Mouse (Mus musculus): ENCODE data around the gene Plin3. TPM values are rescaled to one million over a fixed set of nuclear protein-coding genes. Genes with fewer than 3 reads are reported as not detected.

Gene Plin3
- polyA plus RNA-seq, 1 experiment from 2014 or later, result 26.2 TPM

DNA sequence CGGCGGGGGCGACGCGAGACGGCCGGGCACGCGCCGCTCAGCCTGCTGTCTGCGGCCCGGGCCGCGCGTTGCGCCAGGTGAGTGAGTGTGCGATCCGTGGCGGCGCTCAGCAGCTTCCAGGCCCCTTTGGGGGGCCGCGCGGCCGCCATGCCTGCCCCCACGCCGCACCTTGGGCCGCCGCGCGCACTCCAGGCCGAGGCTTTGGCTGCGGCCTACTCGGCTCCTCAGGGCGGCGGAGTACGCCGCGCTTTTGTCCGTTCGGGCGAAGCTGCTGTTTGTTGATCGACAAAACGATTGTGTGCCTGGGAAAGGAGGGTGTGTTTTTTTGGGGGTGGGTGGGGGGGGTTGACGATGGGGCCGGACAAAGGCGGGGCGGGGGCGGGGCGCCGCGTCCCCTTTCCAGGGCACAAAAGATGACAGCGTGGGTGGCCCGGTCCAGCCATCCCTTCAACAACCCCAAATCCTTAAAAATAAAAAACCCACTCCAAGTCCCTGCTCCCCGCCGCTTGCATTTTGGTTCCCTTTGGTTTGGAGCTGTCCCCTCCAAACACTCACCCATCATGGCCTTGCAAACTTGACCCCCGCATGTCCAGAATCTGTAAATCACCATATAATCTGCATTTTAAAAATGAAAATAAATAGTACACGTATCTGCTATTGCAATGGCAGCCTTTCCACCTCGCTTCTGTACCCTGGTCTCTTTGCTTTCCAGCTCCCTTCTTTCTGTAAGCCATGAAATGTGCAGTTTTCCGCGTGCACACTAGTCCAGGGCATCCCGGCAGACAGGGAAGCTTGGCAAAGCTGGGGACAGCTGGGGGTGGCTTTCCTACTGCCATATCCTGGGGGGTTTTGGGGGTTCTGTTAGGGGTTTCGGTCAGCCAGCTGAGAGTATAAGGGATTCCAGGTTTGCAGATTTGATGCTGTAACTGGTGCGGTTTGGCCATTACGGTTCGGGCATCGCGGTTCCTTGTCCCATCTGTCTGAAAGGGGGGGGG lies 33.8 kb upstream of the Plin3 start:
- 2% methylated on average over 59 of the region's 67 CpGs for WGBS
- no peaks in the 10 kb centered on the region for H3K27me3 ChIP-seq (ENCODE audit: control insufficient read depth, insufficient read depth, low read length)
- peak overlapping the region; percentile 88 for H3K27ac ChIP-seq (ENCODE audit: low read depth, low read length)
- H3K36me3 ChIP-seq (ENCODE audit: control insufficient read depth, insufficient read depth, low read length), result no peaks in the 10 kb centered on the region
- H3K4me1 ChIP-seq (replicated peaks; ENCODE audit: control insufficient read depth, insufficient read depth, low read length), result peaks cover 6% of the 10 kb centered on the region
- peak overlapping the region; percentile 92 for H3K4me3 ChIP-seq (ENCODE audit: low read depth, low read length)
- peak; percentile 43 for DNase-seq (ENCODE audit: low spot score)
- peak overlapping the region; percentile 95 for H3K9ac ChIP-seq (ENCODE audit: low read depth, low read length)
- peak; percentile 65 for ATAC-seq (ENCODE audit: low FRiP score)
- H3K9me3 ChIP-seq (ENCODE audit: control insufficient read depth, low read length), result no peaks in the 10 kb centered on the region
- peak overlapping the region; percentile 83 for H3K4me2 ChIP-seq (replicated peaks; ENCODE audit: low read depth, low read length)

DNA sequence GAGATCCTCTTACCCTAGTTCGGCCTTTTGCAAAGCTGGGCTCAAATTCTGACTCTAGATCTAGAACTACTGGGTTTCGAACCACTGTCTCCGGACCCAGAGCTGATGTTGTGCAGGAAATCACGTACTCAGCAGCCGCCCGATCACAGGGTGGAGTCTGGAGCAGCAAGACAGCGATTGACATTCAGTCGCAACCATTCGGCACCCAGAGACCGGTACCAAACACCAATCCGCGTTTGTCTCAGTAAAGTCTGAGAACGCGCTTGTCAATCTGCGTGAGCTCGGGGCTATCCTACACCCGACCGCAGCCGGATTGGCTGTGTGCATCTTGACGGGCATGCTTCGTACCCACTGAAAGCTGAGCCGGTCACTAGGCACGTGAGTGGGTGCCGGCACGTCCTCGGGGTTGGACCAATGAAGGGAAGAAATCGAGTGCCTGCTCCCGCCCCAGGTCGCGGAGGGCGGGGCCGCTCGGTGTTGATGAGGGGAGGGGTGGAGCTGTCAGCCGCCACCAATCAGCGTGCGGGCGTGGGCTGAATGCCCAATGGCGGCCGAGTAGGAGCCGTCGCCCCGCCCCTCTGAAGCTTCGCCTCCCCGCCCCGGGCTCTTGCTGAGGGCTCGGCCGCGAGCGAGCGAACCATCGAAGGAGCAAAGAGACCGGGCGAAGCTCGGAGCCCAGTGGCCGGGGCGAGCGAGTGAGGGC lies 32.9 kb upstream of the Plin3 start, which contains the start of gene Kdm4b:
Gene Kdm4b, plus strand, starts transcription at position 613 of the 703 bp plus-strand sequence.
- under 1% methylated on average over 44 of the region's 57 CpGs for whole genome bisulfite sequencing
- Histone ChIP-seq H3K4me2 (replicated peaks; ENCODE audit: low read depth, low read length) (peak within 1 kb of the TSS; percentile 83), H3K27me3 (ENCODE audit: control insufficient read depth, insufficient read depth, low read length) (no peaks in the 10 kb centered on the region), H3K36me3 (ENCODE audit: control insufficient read depth, insufficient read depth, low read length) (no peaks in the 10 kb centered on the region), H3K9me3 (ENCODE audit: control insufficient read depth, low read length) (no peaks in the 10 kb centered on the region), H3K9ac (ENCODE audit: low read depth, low read length) (peak within 1 kb of the TSS; percentile 95), H3K4me3 (ENCODE audit: low read depth, low read length) (peak within 1 kb of the TSS; percentile 92), H3K4me1 (replicated peaks; ENCODE audit: control insufficient read depth, insufficient read depth, low read length) (peaks cover 6% of the 10 kb centered on the region), H3K27ac (ENCODE audit: low read depth, low read length) (peak within 1 kb of the TSS; percentile 88)
- DNase-seq (ENCODE audit: low spot score) (peak; percentile 99), ATAC-seq (ENCODE audit: low FRiP score) (peak; percentile 100)

DNA sequence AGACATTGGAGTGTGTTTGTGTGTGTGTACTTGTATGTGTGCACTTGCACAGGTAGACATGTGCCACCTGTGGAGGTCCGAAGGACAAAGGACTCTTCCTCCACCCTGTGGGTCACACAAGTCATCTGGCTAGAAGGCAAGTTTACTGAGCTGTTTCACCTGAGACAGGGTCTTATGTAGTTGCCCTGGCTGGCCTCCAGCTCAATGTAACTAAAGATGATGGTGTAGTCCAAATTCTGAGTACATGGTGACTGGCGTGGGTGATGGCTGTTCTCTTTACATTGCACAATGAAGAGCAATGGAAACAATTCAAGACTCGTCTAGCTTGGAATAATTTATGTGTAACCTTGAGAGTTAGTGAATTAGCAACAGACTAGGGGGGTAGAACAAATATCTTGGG lies 31.7 kb upstream of the Plin3 start:
- Histone ChIP-seq H3K4me2 (replicated peaks; ENCODE audit: low read depth, low read length) (no peak overlapping the region), H3K27ac (ENCODE audit: low read depth, low read length) (no peak overlapping the region), H3K4me1 (replicated peaks; ENCODE audit: control insufficient read depth, insufficient read depth, low read length) (peaks cover 6% of the 10 kb centered on the region), H3K27me3 (ENCODE audit: control insufficient read depth, insufficient read depth, low read length) (no peaks in the 10 kb centered on the region), H3K36me3 (ENCODE audit: control insufficient read depth, insufficient read depth, low read length) (no peaks in the 10 kb centered on the region; the same call in 1 of the 2 replicates), H3K9ac (ENCODE audit: low read depth, low read length) (no peak overlapping the region), H3K9me3 (ENCODE audit: control insufficient read depth, low read length) (no peaks in the 10 kb centered on the region), H3K4me3 (ENCODE audit: low read depth, low read length) (no peak overlapping the region)
- no peak for DNase-seq (ENCODE audit: low spot score)
- WGBS, result 71% methylated on average over 3 of the region's 3 CpGs
- no peak for ATAC-seq (ENCODE audit: low FRiP score)

DNA sequence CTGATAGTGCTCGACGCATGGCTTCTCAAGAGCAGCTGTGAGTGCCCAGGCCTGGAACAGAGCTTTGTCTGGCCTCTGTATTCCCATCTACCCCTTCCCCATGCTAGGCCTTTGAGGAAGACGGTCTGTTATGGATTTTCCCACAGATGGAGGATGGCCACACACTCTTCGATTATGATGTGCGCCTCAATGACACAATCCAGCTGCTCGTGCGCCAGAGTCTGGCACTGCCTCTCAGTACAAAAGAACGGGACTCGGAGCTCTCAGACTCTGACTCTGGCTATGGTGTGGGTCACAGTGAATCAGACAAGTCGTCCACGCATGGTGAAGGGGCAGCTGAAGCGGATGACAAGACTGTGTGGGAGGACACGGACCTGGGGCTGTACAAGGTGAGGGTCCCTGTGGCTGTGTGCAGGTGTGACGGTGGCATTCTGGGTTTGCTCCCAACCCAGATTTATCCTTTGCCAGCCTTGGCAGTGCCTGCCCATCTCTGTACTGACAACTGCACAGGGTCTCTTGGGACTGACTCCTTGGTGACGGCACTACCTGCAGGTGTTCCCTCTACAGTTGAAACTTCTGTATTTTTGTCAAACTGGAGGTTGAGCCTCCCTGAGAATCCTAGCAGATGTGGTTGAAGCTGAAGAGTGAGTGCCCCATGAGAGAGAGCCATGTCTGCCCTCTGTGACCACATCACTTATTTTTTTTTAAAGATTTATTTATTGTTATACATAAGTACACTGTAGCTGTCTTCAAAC lies 16.7 kb upstream of the Plin3 start:
- Histone ChIP-seq H3K36me3 (ENCODE audit: control insufficient read depth, insufficient read depth, low read length) (peaks cover 7% of the 10 kb centered on the region; the same call in 1 of the 2 replicates), H3K27ac (ENCODE audit: low read depth, low read length) (no peak overlapping the region), H3K4me2 (replicated peaks; ENCODE audit: low read depth, low read length) (no peak overlapping the region), H3K9ac (ENCODE audit: low read depth, low read length) (no peak overlapping the region), H3K4me3 (ENCODE audit: low read depth, low read length) (no peak overlapping the region), H3K9me3 (ENCODE audit: control insufficient read depth, low read length) (no peaks in the 10 kb centered on the region), H3K27me3 (ENCODE audit: control insufficient read depth, insufficient read depth, low read length) (no peaks in the 10 kb centered on the region), H3K4me1 (replicated peaks; ENCODE audit: control insufficient read depth, insufficient read depth, low read length) (peaks cover 8% of the 10 kb centered on the region; the same call in 1 of the 2 replicates)
- ATAC-seq (ENCODE audit: low FRiP score), result no peak
- DNase-seq (ENCODE audit: low spot score), result no peak
- WGBS, result 96% methylated on average over 15 of the region's 15 CpGs

DNA sequence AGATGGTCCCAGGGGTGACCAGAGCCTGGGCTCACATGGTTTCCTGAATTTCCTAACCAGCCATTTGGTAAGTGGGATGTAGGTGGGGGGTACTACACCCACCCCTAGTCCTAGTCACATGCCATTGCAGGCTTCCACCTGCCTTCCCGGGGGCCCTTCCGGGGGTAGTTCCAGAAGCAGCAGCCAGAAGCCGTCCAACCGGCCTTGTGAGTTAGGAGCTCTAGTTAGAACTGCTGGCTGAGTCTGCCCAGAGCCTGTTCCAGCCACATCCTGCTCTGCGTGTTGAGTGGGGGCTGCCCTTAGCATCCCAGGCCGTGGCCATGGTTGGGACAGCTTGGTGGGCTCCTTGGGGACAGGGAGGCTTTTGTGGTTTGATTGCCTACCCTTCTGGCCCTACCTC lies 15.4 kb upstream of the Plin3 start:
- no peak overlapping the region for H3K4me2 ChIP-seq (replicated peaks; ENCODE audit: low read depth, low read length)
- 75% methylated on average over 6 of the region's 6 CpGs for WGBS
- H3K27ac ChIP-seq (ENCODE audit: low read depth, low read length), result no peak overlapping the region
- H3K4me3 ChIP-seq (ENCODE audit: low read depth, low read length), result no peak overlapping the region
- peaks cover 12% of the 10 kb centered on the region; the same call in 1 of the 2 replicates for H3K4me1 ChIP-seq (replicated peaks; ENCODE audit: control insufficient read depth, insufficient read depth, low read length)
- peaks cover 7% of the 10 kb centered on the region; the same call in 1 of the 2 replicates for H3K36me3 ChIP-seq (ENCODE audit: control insufficient read depth, insufficient read depth, low read length)
- 0 out of 2 replicates have a peak overlapping the region, but pooled peaks have one; percentile 19 for H3K9ac ChIP-seq (ENCODE audit: low read depth, low read length)
- no peaks in the 10 kb centered on the region for H3K27me3 ChIP-seq (ENCODE audit: control insufficient read depth, insufficient read depth, low read length)
- ATAC-seq (ENCODE audit: low FRiP score) (no peak), DNase-seq (ENCODE audit: low spot score) (no peak)
- H3K9me3 ChIP-seq (ENCODE audit: control insufficient read depth, low read length), result no peaks in the 10 kb centered on the region

GRCm38 (mm10) chr17:56305826-56306225 lies 13.2 kb upstream of the Plin3 start:
- H3K9me3 ChIP-seq (ENCODE audit: control insufficient read depth, low read length), result no peaks in the 10 kb centered on the region
- peaks cover 7% of the 10 kb centered on the region; the same call in 1 of the 2 replicates for H3K36me3 ChIP-seq (ENCODE audit: control insufficient read depth, insufficient read depth, low read length)
- peak overlapping the region; percentile 6; the same call in 1 of the 2 replicates for H3K4me3 ChIP-seq (ENCODE audit: low read depth, low read length)
- ATAC-seq (ENCODE audit: low FRiP score) (no peak), DNase-seq (ENCODE audit: low spot score) (no peak)
- WGBS, result 75% methylated on average over 8 of the region's 8 CpGs
- no peaks in the 10 kb centered on the region for H3K27me3 ChIP-seq (ENCODE audit: control insufficient read depth, insufficient read depth, low read length)
- H3K27ac ChIP-seq (ENCODE audit: low read depth, low read length), result no peak overlapping the region; the same call in 1 of the 2 replicates
- peak overlapping the region; percentile 95; the same call in 1 of the 2 replicates for H3K4me2 ChIP-seq (replicated peaks; ENCODE audit: low read depth, low read length)
- peaks cover 16% of the 10 kb centered on the region for H3K4me1 ChIP-seq (replicated peaks; ENCODE audit: control insufficient read depth, insufficient read depth, low read length)
- no peak overlapping the region; the same call in 1 of the 2 replicates for H3K9ac ChIP-seq (ENCODE audit: low read depth, low read length)

GRCm38 (mm10) chr17:56305156-56305555 lies 12.5 kb upstream of the Plin3 start:
- no peaks in the 10 kb centered on the region for H3K9me3 ChIP-seq (ENCODE audit: control insufficient read depth, low read length)
- ATAC-seq (ENCODE audit: low FRiP score) (no peak), DNase-seq (ENCODE audit: low spot score) (no peak)
- peak overlapping the region; percentile 79 for H3K9ac ChIP-seq (ENCODE audit: low read depth, low read length)
- peak overlapping the region; percentile 71 for H3K4me3 ChIP-seq (ENCODE audit: low read depth, low read length)
- H3K36me3 ChIP-seq (ENCODE audit: control insufficient read depth, insufficient read depth, low read length), result peaks cover 4% of the 10 kb centered on the region; the same call in 1 of the 2 replicates
- H3K4me2 ChIP-seq (replicated peaks; ENCODE audit: low read depth, low read length), result peak overlapping the region; percentile 95
- no peaks in the 10 kb centered on the region for H3K27me3 ChIP-seq (ENCODE audit: control insufficient read depth, insufficient read depth, low read length)
- H3K4me1 ChIP-seq (replicated peaks; ENCODE audit: control insufficient read depth, insufficient read depth, low read length), result peaks cover 16% of the 10 kb centered on the region
- 29% methylated on average over 9 of the region's 9 CpGs for WGBS
- peak overlapping the region; percentile 18; the same call in 1 of the 2 replicates for H3K27ac ChIP-seq (ENCODE audit: low read depth, low read length)

DNA sequence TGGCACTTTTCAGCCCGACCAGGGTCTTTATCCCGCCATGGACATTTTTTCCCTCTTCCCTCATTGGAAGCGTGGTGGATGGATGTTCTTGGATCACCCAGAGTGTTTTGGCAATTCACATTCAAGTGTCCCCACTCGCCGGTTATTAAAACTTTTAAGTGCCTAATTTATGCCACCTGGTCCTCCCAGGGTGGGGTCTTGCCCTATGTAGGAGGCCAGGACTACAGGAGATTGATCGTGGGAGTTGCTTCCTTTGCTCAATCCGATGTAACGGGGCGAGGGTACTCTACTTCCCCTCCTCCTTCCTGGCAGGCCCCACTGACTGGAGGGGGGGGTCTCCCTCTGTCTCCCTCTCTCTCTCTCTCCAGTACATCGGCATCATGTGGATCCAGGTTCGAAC lies 12.0 kb upstream of the Plin3 start:
- H3K4me3 ChIP-seq (ENCODE audit: low read depth, low read length), result peak overlapping the region; percentile 71
- H3K4me2 ChIP-seq (replicated peaks; ENCODE audit: low read depth, low read length), result peak overlapping the region; percentile 95
- WGBS, result 16% methylated on average over 11 of the region's 11 CpGs
- DNase-seq (ENCODE audit: low spot score), result no peak
- H3K36me3 ChIP-seq (ENCODE audit: control insufficient read depth, insufficient read depth, low read length), result peaks cover 4% of the 10 kb centered on the region; the same call in 1 of the 2 replicates
- no peak overlapping the region for H3K27ac ChIP-seq (ENCODE audit: low read depth, low read length)
- ATAC-seq (ENCODE audit: low FRiP score), result no peak
- peaks cover 16% of the 10 kb centered on the region for H3K4me1 ChIP-seq (replicated peaks; ENCODE audit: control insufficient read depth, insufficient read depth, low read length)
- no peaks in the 10 kb centered on the region for H3K9me3 ChIP-seq (ENCODE audit: control insufficient read depth, low read length)
- H3K27me3 ChIP-seq (ENCODE audit: control insufficient read depth, insufficient read depth, low read length), result no peaks in the 10 kb centered on the region
- H3K9ac ChIP-seq (ENCODE audit: low read depth, low read length), result peak overlapping the region; percentile 79
